Mouse (Mus musculus): ENCODE results near the gene Nedd9. TPM values are rescaled to one million over a fixed set of nuclear protein-coding genes. Genes with fewer than 3 reads are reported as not detected.

Gene Nedd9
- total RNA-seq, 2 experiments from 2014 or later = 19.8 to 21.0 TPM

DNA sequence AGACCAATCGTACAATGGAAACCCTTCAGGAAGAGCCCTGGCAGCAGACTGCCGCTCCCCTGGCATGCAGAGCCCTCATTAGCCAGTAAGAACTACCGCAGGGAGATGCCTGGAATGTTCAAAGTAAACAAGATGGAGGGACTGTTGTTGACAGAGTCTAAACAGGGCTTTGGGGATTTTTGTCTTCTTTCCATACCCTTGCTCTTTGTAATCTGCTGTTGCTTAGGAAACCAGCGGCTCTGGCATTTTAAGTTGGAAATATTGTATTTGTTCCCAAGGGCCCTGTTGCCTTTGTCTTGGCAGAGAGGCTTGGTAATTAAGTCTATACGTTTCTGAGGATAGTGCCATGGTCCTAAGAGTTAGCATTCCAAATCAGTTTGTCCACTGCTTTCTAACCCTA lies 134.8 kb downstream of the Nedd9 start:
- intact Hi-C loops (cut with DNase I) = no loop called here
- DNase-seq = no peak

DNA sequence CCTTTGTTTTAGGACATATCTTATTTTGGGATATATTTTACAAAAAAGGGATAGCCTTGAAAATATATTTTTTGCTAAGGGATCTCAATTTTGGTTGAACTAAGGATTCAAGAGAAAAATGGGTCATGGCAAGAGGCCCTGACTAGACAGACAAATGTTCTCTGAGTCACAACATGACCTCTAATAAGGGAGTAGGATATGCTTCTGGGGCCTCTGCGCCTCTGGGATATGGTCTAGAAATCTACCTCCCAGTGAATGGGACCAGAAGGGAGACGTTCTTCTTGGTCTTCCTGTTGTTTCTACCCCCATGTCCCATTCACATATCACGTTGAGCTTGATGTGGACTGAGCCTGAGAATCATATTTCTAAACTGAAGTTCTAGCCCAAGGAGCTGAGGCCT lies 136.6 kb downstream of the Nedd9 start:
- intact Hi-C loops (cut with DNase I) = no loop called here
- DNase-seq = no peak

DNA sequence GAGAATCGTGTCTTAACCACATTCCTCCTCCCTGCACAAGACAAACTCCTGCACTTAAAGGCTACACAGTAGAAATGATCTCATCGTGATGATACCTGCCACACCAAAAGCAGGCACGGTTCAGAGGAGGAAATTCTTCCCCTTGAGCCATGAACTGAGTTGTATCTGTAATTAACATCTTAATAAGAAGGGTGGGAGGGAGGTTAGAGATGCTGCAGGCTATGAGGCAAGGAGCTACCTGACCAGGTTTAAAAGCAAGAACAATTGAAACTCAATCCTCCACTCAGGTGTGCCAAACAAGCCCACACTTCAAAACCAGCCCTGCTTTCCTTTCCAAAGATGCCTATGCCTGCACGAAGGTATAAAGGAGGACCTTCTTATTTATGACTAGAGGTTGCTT lies 137.4 kb downstream of the Nedd9 start:
- intact Hi-C loops (cut with DNase I) = no loop called here
- no peak for DNase-seq

DNA sequence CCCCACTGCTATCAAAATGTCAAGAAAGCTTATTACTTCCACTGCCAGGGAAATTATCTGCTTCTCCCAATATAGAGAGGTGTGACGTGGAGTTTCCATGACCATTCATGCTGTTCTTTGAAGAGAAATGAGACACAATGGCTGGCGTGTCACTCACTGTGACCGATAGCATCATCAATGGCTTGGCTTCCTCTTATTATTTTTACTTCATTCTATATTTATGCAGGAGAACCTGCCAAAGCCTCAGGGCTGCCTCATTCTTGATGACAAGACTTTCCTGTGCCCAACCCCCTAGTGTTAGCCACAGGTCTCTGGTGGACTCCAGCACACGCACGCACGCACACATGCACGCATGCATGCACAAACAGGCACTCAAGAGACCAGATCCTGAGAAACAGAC lies 141.4 kb downstream of the Nedd9 start:
- DNase-seq = no peak
- intact Hi-C loops (cut with DNase I) = no loop called here

DNA sequence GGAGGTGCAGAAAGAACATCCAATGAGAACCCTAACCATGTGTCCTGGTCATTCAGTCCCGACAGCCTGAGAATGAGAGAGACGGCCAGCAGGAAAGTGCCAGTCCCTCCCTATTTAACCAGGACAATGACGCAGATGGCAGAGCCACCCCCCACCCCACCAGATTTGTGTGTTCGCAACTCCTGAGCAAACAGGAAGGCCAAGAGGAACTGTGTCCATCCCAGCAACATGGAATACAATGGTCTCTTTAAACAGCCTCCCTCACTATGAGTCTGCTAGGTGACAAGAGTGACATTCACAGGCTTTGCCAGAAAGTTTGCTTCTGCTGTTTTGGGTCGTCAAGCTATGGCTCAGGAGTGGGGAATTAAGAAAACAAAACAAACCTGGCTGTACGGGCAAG lies 141.9 kb downstream of the Nedd9 start:
- no peak for DNase-seq
- intact Hi-C loops (cut with DNase I) = no loop called here

DNA sequence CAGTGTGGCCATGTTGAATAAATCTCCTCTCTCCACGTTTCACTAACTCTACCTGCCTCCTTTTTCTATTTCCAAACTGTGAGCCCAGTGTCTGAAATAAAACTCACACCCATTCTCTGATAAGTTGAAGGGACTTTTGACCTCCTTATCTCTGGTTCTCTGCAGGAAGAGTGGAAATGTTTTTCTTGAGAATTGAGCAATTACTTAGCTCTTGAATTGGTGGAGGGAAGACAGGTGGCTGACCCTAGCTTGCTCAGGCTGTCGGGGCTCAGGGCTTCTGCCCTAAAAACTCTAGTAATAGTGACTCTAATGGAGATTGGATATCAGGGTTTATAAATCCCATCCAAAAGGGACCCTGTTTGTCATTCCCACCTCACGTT lies 143.3 kb downstream of the Nedd9 start:
- no peak for DNase-seq
- intact Hi-C loops (cut with DNase I) = no loop called here

DNA sequence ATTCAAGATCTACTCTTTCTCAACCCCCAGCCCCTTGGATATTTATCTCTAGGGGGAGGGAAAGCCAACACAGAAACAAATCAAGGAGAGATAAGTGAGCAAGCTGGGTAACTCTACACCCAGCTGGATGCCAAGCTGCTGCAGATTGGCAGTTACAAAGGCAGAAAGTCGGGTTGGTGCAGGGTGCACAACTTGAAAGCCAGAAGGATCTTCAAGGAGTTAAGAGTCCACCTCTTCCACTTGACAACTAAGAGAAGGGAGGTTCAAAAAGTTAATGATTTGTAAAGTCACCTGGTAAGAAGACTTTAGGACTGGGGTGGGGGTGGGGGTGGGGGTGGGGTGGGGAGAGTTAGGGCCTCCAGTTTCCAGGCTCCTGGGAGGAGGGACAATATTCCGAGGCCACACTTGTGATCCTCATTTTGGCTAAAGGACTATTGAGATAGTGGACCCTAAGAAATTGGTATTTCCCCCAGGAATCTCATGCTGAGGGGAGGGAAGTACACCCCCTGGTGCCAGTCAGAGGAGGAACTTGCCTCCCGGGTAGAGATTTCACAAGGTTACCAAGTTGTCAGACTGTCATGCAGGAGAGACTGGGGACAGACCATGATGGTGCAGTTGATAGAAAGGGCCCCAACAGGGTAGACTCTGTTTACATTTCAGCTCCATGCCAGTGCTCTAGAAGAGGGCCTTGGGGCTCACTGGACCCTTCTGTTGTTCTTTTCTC lies 143.8 kb downstream of the Nedd9 start:
- no peak for DNase-seq
- intact Hi-C loops (cut with DNase I) = no loop called here

DNA sequence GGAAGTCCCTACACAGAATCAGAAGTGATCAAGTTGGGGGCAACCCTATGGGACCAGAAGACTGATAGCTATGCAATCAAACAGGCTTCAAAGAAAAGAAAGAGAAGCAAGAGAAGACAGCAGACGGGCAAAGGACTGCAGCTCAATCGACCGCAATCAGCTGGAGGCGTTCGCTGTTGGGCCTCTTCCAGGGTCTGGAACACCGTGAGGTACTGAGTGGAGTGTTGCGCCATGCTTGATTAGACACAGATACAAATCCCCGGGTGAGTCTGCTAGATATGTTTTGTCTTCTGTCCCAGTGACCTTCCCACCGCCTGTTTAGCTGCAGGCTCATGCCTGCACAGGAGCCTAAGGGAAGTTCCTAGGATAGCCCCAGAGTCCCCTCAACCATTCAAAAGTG lies 145.7 kb downstream of the Nedd9 start:
- intact Hi-C loops (cut with DNase I) = no loop called here
- peak; percentile 54 for DNase-seq

DNA sequence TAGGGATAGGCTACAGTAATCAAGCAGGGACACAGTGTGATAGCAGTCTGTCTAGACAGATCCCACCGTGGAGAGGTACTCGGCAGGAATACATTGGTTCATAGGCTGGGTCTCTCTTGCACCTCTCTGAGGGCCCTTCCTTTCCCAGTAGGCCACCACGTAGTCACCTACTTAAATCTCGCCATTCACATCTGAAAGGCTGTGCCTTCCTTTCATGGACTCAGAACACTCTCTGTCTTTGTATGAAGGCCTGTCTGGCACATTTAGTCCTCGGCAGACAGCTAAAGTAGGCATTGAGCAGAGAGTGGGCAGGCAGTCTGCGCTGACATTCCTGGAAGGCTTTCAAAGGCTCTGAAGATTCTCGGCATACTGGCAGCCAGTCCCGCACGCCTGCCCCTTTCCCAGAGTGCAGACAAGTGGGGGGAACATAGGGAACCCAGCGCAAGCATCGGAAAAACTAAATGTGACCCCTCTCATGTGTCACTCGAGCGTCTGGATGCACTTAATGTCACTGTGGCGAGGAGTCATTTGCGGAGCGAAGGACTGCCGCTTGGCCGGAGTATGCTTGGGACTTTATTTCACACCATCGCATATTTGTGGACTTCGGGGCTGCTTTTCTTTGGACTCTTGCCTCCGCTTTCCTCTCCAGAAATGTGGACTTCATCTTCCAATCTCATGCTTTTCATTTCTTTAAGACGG lies 147.4 kb downstream of the Nedd9 start:
- intact Hi-C loops (cut with DNase I) = no loop called here
- DNase-seq = peak; percentile 58

DNA sequence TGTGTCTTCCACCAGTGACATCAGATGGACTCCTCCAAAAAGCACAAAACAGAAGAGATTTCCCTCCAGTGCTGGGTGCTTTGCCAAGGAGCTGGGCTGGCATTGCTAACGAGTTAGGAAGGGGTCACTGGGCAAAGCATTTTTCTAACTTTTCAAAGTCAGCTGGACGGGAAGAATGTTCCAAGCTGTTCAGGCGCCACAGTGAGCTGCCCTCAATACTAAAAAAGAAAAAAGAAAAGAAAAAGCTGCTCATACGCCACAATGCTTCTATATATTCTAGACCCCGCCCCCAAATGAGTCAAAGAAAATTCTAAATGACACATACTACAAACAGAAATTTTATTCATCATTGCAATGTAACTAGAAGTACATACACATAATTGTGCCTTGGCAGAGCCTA lies 148.0 kb downstream of the Nedd9 start:
- intact Hi-C loops (cut with DNase I) = no loop called here
- DNase-seq = peak; percentile 65

DNA sequence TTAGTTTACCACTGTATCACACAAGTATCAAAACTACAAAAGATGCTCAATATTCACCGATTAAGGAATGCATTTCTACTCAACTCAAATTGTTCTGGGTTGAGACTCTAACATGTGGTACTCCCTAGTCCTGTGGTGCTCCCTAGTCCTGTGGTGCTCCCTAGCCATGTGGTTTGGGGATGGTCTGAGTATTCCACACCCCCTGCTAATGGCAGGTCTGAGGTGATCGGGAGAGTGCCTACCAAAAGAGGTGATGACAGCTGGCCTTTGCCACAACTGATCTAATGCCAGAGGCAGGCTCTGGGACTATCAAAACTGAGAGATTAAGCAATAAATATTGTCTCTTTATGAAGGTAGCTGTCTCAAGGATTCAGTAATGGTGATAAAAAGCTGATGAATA lies 149.8 kb downstream of the Nedd9 start:
- intact Hi-C loops (cut with DNase I) = no loop called here
- no peak for DNase-seq

DNA sequence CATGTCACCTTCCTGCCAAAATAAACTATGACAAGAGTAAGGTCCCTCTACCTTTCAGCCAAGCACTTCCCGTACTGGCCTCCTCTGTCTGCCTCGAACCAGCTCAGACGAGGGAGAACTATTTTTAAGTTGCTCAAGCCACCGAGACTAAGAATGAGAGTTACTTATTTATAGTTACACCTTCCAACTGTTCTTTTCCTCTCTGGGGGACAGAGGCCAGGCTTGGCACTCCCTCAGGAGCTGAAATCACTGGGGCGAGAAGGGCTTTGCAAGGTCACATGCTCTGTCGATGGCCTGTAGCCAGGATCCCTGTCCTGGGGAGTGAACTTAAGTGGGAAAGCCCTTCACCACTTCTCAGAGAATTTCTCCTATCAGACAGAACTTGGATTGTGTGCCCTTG lies 150.9 kb downstream of the Nedd9 start:
- DNase-seq = peak; percentile 45
- intact Hi-C loops (cut with DNase I) = no loop called here

DNA sequence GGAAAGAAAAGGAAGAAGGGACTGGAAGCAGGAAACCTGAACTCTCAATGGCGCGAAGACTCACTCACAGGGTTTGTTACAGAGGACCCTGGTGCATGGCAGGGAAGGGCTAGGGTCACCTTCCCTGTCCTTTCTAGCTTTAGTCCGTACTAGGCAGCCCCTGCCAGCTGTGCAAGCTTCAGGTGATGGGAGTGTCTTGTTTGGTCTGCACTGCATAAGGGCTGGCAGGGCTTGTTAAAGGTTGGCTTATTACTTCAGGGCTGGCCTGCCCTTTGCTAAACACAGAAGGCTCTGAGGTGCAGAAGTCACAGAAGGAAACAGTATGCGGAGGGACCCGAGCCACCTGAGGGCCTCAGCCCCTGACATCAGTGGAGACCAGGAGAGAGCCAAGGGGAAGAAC lies 151.4 kb downstream of the Nedd9 start:
- intact Hi-C loops (cut with DNase I) = no loop called here
- DNase-seq = no peak

DNA sequence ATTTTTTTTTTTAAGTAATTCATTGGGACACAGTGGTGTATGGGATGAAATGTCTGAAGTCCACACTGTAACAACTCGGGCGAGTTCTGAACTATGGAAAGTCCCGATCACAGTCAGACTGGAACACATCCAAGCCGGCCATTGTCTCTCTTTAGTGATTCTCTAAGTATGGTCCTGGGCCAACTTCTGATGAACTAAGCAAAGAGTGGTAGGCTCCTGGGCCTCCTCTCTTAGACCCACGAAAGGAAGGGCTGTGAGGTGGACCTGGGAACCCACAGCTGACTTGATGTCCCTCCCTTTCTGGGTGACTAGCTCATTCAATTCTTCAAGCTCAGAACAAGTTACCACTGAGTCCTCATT lies 152.5 kb downstream of the Nedd9 start:
- no peak for DNase-seq
- intact Hi-C loops (cut with DNase I) = no loop called here

DNA sequence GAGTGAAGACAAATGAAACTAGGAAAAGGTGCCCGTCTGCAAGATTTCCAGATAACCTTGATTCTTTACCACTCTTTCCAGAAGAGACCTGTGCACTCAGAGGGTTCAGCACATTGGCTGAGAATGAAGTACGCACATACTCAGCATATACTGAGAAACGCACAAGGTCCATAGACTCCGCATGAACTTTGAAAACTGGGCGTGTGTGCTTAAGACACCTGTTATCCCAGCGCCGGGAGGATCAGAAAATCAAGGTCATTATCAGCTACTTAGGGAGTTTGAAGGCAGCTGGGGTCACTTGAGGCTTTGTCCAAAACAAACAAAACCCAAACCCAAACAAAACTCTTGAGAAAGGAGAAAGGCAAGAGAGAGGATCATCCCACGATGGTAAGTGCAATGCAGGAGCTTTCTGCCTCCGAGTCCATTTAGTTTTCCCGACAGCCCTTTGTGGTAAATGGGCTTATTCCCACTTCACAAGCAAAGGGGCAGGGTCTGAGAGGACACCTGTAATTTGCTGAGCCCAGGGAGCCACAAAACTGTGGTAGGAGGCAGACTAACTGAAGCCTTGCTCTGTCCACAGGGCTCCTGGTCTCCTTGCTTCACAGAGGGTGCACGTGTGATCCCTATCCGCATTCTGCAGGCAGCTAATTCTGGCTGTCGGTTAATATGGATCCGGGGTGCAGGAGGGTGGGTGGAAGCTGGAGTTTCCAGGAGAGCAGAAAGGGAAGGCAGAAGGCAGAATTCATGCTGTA lies 153.1 kb downstream of the Nedd9 start:
- intact Hi-C loops (cut with DNase I) = no loop called here
- DNase-seq = no peak

DNA sequence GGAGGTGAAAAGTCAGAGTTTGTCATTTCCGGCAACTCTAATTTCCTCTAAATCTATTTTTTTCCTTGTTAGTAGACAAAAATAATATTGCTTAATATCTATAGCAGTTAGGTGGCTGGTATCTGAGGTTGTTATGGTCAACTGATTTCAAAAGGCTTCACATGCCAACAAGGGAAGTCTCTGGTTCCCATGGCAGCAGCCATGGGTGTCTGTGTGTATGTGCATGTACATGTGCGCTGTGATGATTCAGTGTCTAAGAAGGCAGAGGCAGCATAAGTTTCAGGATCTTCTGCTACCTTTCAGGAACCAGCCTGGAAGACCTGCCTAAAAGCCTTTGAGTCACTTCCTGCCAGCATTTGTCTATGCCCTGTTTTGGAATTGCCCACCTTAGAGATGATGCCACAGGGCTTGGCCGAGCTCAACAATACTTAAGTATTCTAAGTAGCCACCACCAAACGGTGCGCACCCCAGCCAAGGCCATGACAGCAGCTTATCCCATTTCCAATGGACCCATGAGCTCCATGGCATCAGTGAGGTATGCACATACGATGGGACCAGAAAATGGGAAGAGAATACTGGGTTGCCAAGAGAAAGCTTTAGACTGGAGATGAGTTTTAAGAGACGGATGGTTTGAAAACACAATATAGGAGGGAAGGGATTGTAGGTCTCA lies 155.4 kb downstream of the Nedd9 start:
- DNase-seq = no peak

DNA sequence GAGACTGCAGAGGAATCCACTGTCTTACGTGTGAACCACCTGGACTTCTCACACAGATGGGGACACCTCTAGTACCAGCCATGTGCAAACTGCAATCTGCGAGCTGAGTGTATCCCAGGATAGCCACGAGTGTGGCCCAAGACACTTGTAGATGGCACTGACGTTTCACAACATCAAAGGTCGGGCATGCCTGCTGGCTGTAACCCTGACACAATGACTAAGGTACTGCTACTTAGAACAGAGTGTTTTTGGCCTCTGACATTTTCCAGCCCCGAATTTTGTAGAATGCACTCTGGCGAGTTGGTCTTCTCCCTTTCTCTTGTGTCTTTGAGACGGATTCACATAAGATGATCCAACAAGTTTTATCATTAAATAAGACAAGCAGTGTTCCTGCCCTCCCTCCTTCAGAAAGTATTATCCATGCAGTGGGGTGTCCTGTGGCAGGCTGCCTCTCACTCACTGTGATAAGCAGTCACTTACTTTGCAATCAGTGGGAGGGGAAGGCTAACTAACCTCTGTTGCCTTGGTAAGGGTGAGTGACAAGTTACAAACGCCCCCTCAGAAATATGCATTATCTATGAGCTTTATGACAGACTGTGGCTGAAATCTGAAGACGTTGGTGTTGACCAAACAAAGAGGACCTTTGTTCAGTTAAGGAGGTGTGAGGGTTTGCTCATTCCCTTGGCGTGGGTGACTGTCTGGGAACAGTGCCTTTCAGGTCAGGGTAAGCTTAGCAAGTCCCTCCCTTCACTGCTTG lies 156.4 kb downstream of the Nedd9 start:
- no peak for DNase-seq
- intact Hi-C loops (cut with DNase I) = no loop called here

More for the DNA sequence above, 155.4 kb downstream of the Nedd9 start:
- intact Hi-C loops (cut with DNase I) = no loop called here

DNA sequence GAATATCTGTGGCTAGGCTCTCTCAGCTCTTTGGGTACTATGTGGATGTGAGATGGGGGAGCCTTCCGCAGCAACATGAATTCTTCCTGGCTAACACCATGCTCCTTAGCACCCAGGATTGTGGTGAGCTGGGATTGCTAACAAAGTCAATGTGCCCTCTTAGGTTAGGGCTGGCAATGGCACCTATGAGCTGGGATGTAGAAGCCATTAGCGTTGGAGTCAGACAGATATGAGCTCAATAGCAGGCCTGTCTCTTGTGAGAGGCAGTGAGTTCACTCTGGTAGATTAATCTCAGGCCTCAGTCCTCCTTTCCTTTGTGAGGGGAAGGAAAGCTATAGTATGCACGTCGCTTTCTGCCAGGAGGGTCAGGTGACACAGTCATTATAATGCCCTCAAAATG lies 157.1 kb downstream of the Nedd9 start:
- no peak for DNase-seq
- intact Hi-C loops (cut with DNase I) = no loop called here

DNA sequence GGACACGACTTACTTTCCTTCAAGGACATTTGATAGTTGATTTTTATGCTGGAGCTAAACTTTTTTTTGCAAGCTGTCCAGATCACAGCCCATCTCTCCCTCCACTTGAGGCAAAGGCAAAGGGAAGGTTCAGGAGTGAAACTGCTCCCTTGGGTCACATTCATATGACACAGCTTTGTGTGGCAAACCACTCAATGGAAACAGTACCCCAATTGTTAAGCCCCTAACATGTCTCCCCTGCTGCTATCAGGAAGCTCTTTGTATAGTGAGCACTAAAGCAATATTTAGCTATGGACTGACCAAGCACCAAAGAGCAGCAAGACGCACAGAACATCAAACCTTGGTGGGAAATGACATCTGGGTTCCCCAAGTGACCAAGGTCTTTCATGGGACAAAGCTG lies 158.7 kb downstream of the Nedd9 start:
- no peak for DNase-seq
- intact Hi-C loops (cut with DNase I) = no loop called here

DNA sequence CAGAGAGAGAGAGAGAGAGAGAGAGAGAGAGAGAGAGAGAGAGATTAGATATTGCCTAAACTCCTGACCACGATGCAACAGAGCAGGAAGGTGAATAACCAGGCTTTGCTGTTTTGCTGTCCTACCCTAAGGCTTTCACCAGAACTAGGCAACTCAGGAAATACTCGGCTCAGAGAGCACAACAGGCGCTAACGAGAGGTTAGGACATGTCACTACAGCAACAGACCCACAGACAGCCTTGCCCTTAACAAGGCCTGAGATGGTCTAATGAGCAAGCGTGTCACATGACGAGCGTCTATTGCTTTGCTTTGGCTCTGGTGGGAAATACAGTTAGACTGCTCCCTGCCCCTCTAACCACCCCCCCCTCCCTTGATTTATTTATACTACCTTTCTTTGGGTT lies 159.6 kb downstream of the Nedd9 start:
- intact Hi-C loops (cut with DNase I) = no loop called here
- DNase-seq = no peak

DNA sequence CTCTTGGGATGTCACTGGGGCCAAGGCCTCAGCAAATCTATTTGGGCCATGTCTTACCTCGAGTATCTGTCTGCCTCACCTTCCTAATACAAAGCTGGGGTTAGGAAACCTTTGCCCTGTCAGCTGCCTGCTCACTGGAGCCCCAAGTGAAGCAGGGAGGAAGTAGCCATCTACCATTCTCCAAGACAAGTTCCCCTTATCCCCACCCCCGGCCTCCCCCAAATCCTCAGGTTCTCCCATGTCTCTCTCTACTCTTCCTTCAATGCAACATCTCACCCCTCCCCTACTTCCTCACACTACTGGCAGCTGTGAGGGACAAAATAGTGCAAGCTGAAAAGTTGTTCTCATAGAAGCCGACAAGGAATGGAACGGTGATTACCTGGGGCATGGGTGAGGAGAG lies 161.0 kb downstream of the Nedd9 start:
- DNase-seq = no peak
- intact Hi-C loops (cut with DNase I) = no loop called here
